Mouse (Mus musculus) CD4-positive, CD25-positive, alpha-beta regulatory T cell, adult 4 months (primary cell): ENCODE data around the gene Eif4b. TPM values are rescaled to one million over a fixed set of nuclear protein-coding genes. Genes with fewer than 3 reads are reported as not detected.

Experiments
- ATAC-seq: one replicate; pipeline ENCODE4 v1.8.0; 2017
- polyA plus RNA-seq, 2 experiments: library from polyadenylated mRNA; unstranded; fragments of 100-300 nt; shearing (Covaris generic); gene quantifications; one replicate each; pipeline ENCODE4 v1.2.1; 2017

Eif4b gene
- polyA plus RNA-seq = 100 to 1,000 TPM; 123 to 189 TPM

- peak; percentile 94 for ATAC-seq
These were observed at the start of gene Eif4b for GRCm38 (mm10) chr15:102073559-102074069. Eif4b (plus strand) TSS chr15:102073773.

- ATAC-seq = no peak
These were observed 49.7 kb upstream of the Eif4b start for GRCm38 (mm10) chr15:102023888-102024287.

- no peak for ATAC-seq
These were observed 48.3 kb upstream of the Eif4b start for GRCm38 (mm10) chr15:102025136-102025872.

- ATAC-seq = no peak
These were observed 47.1 kb upstream of the Eif4b start for GRCm38 (mm10) chr15:102026430-102026829.

GRCm38 (mm10) chr15:102028040-102028439 lies 45.5 kb upstream of the Eif4b start, which contains the start of gene Krt18:
Krt18 (plus strand) TSS chr15:102028180.
- ATAC-seq = no peak

- ATAC-seq = no peak
These were observed 39.2 kb upstream of the Eif4b start for GRCm38 (mm10) chr15:102034121-102035053.

GRCm38 (mm10) chr15:102040277-102040676 lies 33.3 kb upstream of the Eif4b start:
- no peak for ATAC-seq

- no peak for ATAC-seq
These were observed 31.6 kb upstream of the Eif4b start for GRCm38 (mm10) chr15:102041951-102042350.

- ATAC-seq = no peak
These were observed 28.8 kb upstream of the Eif4b start for GRCm38 (mm10) chr15:102044745-102045144.

- ATAC-seq = no peak
These were observed 27.9 kb upstream of the Eif4b start for GRCm38 (mm10) chr15:102045691-102046090.

GRCm38 (mm10) chr15:102048006-102048405 lies 25.6 kb upstream of the Eif4b start:
- ATAC-seq = no peak

- no peak for ATAC-seq
These were observed 23.7 kb upstream of the Eif4b start for GRCm38 (mm10) chr15:102049871-102050270.

- no peak for ATAC-seq
These were observed 21.5 kb upstream of the Eif4b start for GRCm38 (mm10) chr15:102051920-102052683.

GRCm38 (mm10) chr15:102056495-102057174 lies 16.9 kb upstream of the Eif4b start:
- ATAC-seq = no peak

GRCm38 (mm10) chr15:102065661-102066325 lies 7.8 kb upstream of the Eif4b start:
- peak; percentile 97 for ATAC-seq

GRCm38 (mm10) chr15:102070476-102071467 lies 2.8 kb upstream of the Eif4b start:
- ATAC-seq = no peak

GRCm38 (mm10) chr15:102072963-102073558 lies 512 bp upstream of the Eif4b start:
- no peak for ATAC-seq

- peak; percentile 30 for ATAC-seq
These were observed 628 bp downstream of the Eif4b start for GRCm38 (mm10) chr15:102074070-102074731.
